In the genomic region with DNA sequence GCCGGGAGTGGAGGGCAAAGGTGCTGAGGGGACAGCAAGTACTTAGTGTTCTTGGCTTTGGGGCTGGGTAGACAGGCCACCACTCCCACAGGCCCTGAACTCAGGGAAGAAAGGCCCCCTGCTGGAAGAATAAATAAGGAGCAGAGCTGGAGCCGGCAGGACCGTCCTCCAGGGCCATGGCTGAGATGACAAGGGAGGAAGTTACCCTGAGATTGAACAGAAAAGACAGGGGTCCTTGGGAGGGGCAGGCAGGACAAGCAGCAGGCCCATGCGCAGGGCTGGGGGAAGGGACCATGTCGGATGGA, we compare ENCODE assay signal across 8 mouse cellular contexts. TPM values are rescaled to one million over a fixed set of nuclear protein-coding genes. Genes with fewer than 3 reads are reported as not detected.
DNase-seq lines count a peak whose midpoint lies in the region; ATAC-seq and TF ChIP-seq lines count a peak whose summit lies in the region.
"Had no signal": no experiment of that assay in that cellular context is flagged by ENCODE, and none has a peak within 500 bp of the region (broad histone marks: within the 10 kb centered on the region; RNA-seq: fewer than 3 reads in every experiment).

No protein-coding gene starts in this region.

- H3K9ac ChIP-seq in heart, postnatal 0 days (replicated peaks; ENCODE audit: low read depth, low read length) = no peak overlapping the region
- no peak overlapping the region for H3K9ac ChIP-seq in liver, adult 2 months (ENCODE audit: low read depth, low read length)
- H3K9ac ChIP-seq in stomach, embryonic 15.5 days = peak overlapping the region; percentile 16; the same call in 1 of the 2 replicates
- H3K9ac ChIP-seq: limb, embryonic 12.5 days had no signal

- no peaks in the 10 kb centered on the region; the same call in 1 of the 2 replicates for H3K79me2 ChIP-seq in liver, adult 2 months (ENCODE audit: control insufficient read depth, insufficient read depth, low read length)

- peak overlapping the region; percentile 37; the same call in 1 of the 2 replicates for H3K4me3 ChIP-seq in E14TG2a.4 (replicated peaks; ENCODE audit: low read length)
- no peak overlapping the region for H3K4me3 ChIP-seq in heart, postnatal 0 days (ENCODE audit: low read depth, low read length)
- H3K4me3 ChIP-seq in liver, adult 2 months (ENCODE audit: insufficient read depth, low read depth, low read length) = no peak overlapping the region
- H3K4me3 ChIP-seq in stomach, embryonic 15.5 days (replicated peaks) = no peak overlapping the region
- no peak overlapping the region for H3K4me3 ChIP-seq in thymus, adult 2 months (ENCODE audit: control insufficient read depth, insufficient read depth, low read length)
- H3K4me3 ChIP-seq: limb, embryonic 12.5 days had no signal

- H3K36me3 ChIP-seq in E14TG2a.4 (ENCODE audit: insufficient read depth, low read length) = peaks cover 70% of the 10 kb centered on the region
- H3K36me3 ChIP-seq in heart, postnatal 0 days (replicated peaks; ENCODE audit: control insufficient read depth, insufficient read depth, low read length) = peaks cover 60% of the 10 kb centered on the region
- H3K36me3 ChIP-seq in liver, adult 2 months (ENCODE audit: control insufficient read depth, insufficient read depth, low read length) = peaks cover 4% of the 10 kb centered on the region; the same call in 1 of the 2 replicates
- peaks cover 34% of the 10 kb centered on the region for H3K36me3 ChIP-seq in stomach, embryonic 15.5 days
- H3K36me3 ChIP-seq in thymus, adult 2 months (ENCODE audit: control insufficient read depth, insufficient read depth, low read length) = peaks cover 7% of the 10 kb centered on the region

- no peak for TF ChIP-seq EP300 in heart, postnatal 0 days (IDR thresholded peaks at IDR 0.05; ENCODE audit: low read depth)

- TF ChIP-seq CTCF in E14TG2a.4 (conservative IDR thresholded peaks at IDR 0.05; ENCODE audit: low read length) = peak; percentile 43
- TF ChIP-seq CTCF in heart, postnatal 0 days (IDR thresholded peaks at IDR 0.05; ENCODE audit: low read depth) = peak; percentile 41
- TF ChIP-seq CTCF in liver, adult 2 months (IDR thresholded peaks at IDR 0.05; ENCODE audit: low read depth, low read length) = peak; percentile 53
- TF ChIP-seq CTCF in thymus, adult 2 months (IDR thresholded peaks at IDR 0.05; ENCODE audit: borderline replicate concordance, control insufficient read depth, extremely low read depth, insufficient read depth, low read length, poor library complexity) = no peak

- 21% methylated on average over 5 of the region's 5 CpGs for WGBS in heart, postnatal 0 days
- 36% methylated on average over 5 of the region's 5 CpGs for WGBS in liver, adult 2 months
- WGBS in stomach, embryonic 15.5 days = 19% methylated on average over 5 of the region's 5 CpGs
- WGBS in thymus, adult 2 months = 77% methylated on average over 5 of the region's 5 CpGs

- peak; percentile 69 for DNase-seq in 3T3-L1 (ENCODE audit: low read depth, low spot score)
- peak; percentile 50 for DNase-seq in heart, postnatal 0 days (ENCODE audit: low spot score)
- DNase-seq in liver, adult 2 months (ENCODE audit: extremely low read depth, low read depth, low spot score) = peak; percentile 32
- DNase-seq in cerebellum, adult 8-10 months = no peak
- DNase-seq in thymus, adult 2 months = no peak

- H3K4me2 ChIP-seq in heart, postnatal 0 days (ENCODE audit: low read depth, low read length) = no peak overlapping the region
- no peak overlapping the region for H3K4me2 ChIP-seq in stomach, embryonic 15.5 days
- H3K4me2 ChIP-seq: limb, embryonic 12.5 days had no signal

- peaks cover 54% of the 10 kb centered on the region for H3K4me1 ChIP-seq in E14TG2a.4 (replicated peaks; ENCODE audit: low read depth, low read length)
- H3K4me1 ChIP-seq in heart, postnatal 0 days (ENCODE audit: control insufficient read depth, insufficient read depth) = peaks cover 8% of the 10 kb centered on the region; the same call in 1 of the 2 replicates
- H3K4me1 ChIP-seq in liver, adult 2 months (ENCODE audit: control insufficient read depth, insufficient read depth, low read length) = peaks cover 3% of the 10 kb centered on the region
- peaks cover 30% of the 10 kb centered on the region for H3K4me1 ChIP-seq in stomach, embryonic 15.5 days
- peaks cover 7% of the 10 kb centered on the region for H3K4me1 ChIP-seq in thymus, adult 2 months (replicated peaks; ENCODE audit: control insufficient read depth, insufficient read depth, low read length)

- no peak for TF ChIP-seq POLR2A in liver, adult 2 months (IDR thresholded peaks at IDR 0.05; ENCODE audit: extremely low read depth, insufficient read depth, low read length)
- TF ChIP-seq POLR2A in thymus, adult 2 months (IDR thresholded peaks at IDR 0.05; ENCODE audit: control insufficient read depth, extremely low read depth, insufficient read depth, low read length, poor library complexity) = no peak

- ATAC-seq in heart, postnatal 0 days (ENCODE audit: insufficient read depth, low read depth) = peak; percentile 16; the same call in 1 of the 2 replicates
- ATAC-seq in stomach, embryonic 15.5 days (ENCODE audit: insufficient read depth, low FRiP score, low read depth) = no peak

- H3K27me3 ChIP-seq in E14TG2a.4 (ENCODE audit: insufficient read depth, low read length) = no peaks in the 10 kb centered on the region
- H3K27me3 ChIP-seq in heart, postnatal 0 days (ENCODE audit: control insufficient read depth, insufficient read depth, low read length) = no peaks in the 10 kb centered on the region
- H3K27me3 ChIP-seq in liver, adult 2 months (ENCODE audit: control insufficient read depth, insufficient read depth, low read length) = no peaks in the 10 kb centered on the region
- H3K27me3 ChIP-seq in stomach, embryonic 15.5 days (replicated peaks) = no peaks in the 10 kb centered on the region
- no peaks in the 10 kb centered on the region for H3K27me3 ChIP-seq in thymus, adult 2 months (ENCODE audit: control insufficient read depth, insufficient read depth, low read length)
- H3K27me3 ChIP-seq: limb, embryonic 12.5 days had no signal

- no peak overlapping the region for H3K27ac ChIP-seq in heart, postnatal 0 days (ENCODE audit: low read depth)
- no peak overlapping the region for H3K27ac ChIP-seq in liver, adult 2 months (replicated peaks; ENCODE audit: insufficient read depth, low read depth, low read length)
- peak overlapping the region; percentile 11; the same call in 1 of the 2 replicates for H3K27ac ChIP-seq in stomach, embryonic 15.5 days
- no peak overlapping the region for H3K27ac ChIP-seq in thymus, adult 2 months (ENCODE audit: control insufficient read depth, insufficient read depth, low read length)
- H3K27ac ChIP-seq: limb, embryonic 12.5 days had no signal

- H3K9me3 ChIP-seq in E14TG2a.4 (ENCODE audit: low read length) = no peaks in the 10 kb centered on the region
- H3K9me3 ChIP-seq in heart, postnatal 0 days (replicated peaks; ENCODE audit: control insufficient read depth, low read length) = no peaks in the 10 kb centered on the region
- no peaks in the 10 kb centered on the region for H3K9me3 ChIP-seq in stomach, embryonic 15.5 days
- H3K9me3 ChIP-seq: limb, embryonic 12.5 days had no signal

RNA-seq across cellular contexts. Expression of gene Rab1b, which starts 1.4 kb away (rescaled TPM):
- 384 and 424 TPM in 2 replicates for total RNA-seq in heart, postnatal 0 days (2014; rRNA removed; ENCODE audit: low replicate concordance)
- 230 and 231 TPM in 2 replicates for polyA plus RNA-seq in heart, postnatal 0 days (2015; fragmentation: Nextera tagmentation; extraction: Ambion mirVana)
- total RNA-seq in liver, adult 2 months (2014; rRNA removed) = 82.1 and 98.7 TPM in 2 replicates
- 165 and 169 TPM in 2 replicates for polyA plus RNA-seq in liver, adult 2 months (2012; rRNA removed)
- 227 and 233 TPM in 2 replicates for polyA plus RNA-seq in stomach, embryonic 15.5 days (2015; fragmentation: Nextera tagmentation; extraction: Ambion mirVana)
- 296 and 317 TPM in 2 replicates for polyA plus RNA-seq in thymus, adult 2 months (2012; rRNA removed)

RNA-seq across cellular contexts. Expression of gene Cnih2, which starts 9.9 kb away (rescaled TPM):
- total RNA-seq in heart, postnatal 0 days (2014; rRNA removed; ENCODE audit: low replicate concordance) = 5.6 TPM in 1 of 2 replicates, not detected in the other
- polyA plus RNA-seq in heart, postnatal 0 days (2015; fragmentation: Nextera tagmentation; extraction: Ambion mirVana) = 1.1 and 1.2 TPM in 2 replicates
- not detected in 2 replicates for total RNA-seq in liver, adult 2 months (2014; rRNA removed)
- 0.12 and 0.19 TPM in 2 replicates for polyA plus RNA-seq in liver, adult 2 months (2012; rRNA removed)
- 15.1 and 16.6 TPM in 2 replicates for polyA plus RNA-seq in stomach, embryonic 15.5 days (2015; fragmentation: Nextera tagmentation; extraction: Ambion mirVana)
- polyA plus RNA-seq in thymus, adult 2 months (2012; rRNA removed) = 3.7 and 4.9 TPM in 2 replicates

RNA-seq across cellular contexts. Expression of gene Klc2, which starts 10.1 kb away (rescaled TPM):
- total RNA-seq in heart, postnatal 0 days (2014; rRNA removed; ENCODE audit: low replicate concordance) = 44.5 and 70.8 TPM in 2 replicates
- polyA plus RNA-seq in heart, postnatal 0 days (2015; fragmentation: Nextera tagmentation; extraction: Ambion mirVana) = 17.5 and 19.0 TPM in 2 replicates
- total RNA-seq in liver, adult 2 months (2014; rRNA removed) = 2.4 and 4.6 TPM in 2 replicates
- polyA plus RNA-seq in liver, adult 2 months (2012; rRNA removed) = 8.7 and 12.3 TPM in 2 replicates
- polyA plus RNA-seq in stomach, embryonic 15.5 days (2015; fragmentation: Nextera tagmentation; extraction: Ambion mirVana) = 18.0 and 19.0 TPM in 2 replicates
- polyA plus RNA-seq in thymus, adult 2 months (2012; rRNA removed) = 48.0 and 54.9 TPM in 2 replicates

RNA-seq across cellular contexts. Expression of gene Yif1a, which starts 19.9 kb away (rescaled TPM):
- total RNA-seq in heart, postnatal 0 days (2014; rRNA removed; ENCODE audit: low replicate concordance) = 160 and 168 TPM in 2 replicates
- polyA plus RNA-seq in heart, postnatal 0 days (2015; fragmentation: Nextera tagmentation; extraction: Ambion mirVana) = 109 and 120 TPM in 2 replicates
- total RNA-seq in liver, adult 2 months (2014; rRNA removed) = 79.3 and 85.7 TPM in 2 replicates
- 188 and 215 TPM in 2 replicates for polyA plus RNA-seq in liver, adult 2 months (2012; rRNA removed)
- 101 TPM in 2 replicates for polyA plus RNA-seq in stomach, embryonic 15.5 days (2015; fragmentation: Nextera tagmentation; extraction: Ambion mirVana)
- polyA plus RNA-seq in thymus, adult 2 months (2012; rRNA removed) = 121 and 137 TPM in 2 replicates

RNA-seq across cellular contexts. Expression of gene Tmem151a, which starts 22.9 kb away (rescaled TPM):
- 2.6 and 4.3 TPM in 2 replicates for total RNA-seq in heart, postnatal 0 days (2014; rRNA removed; ENCODE audit: low replicate concordance)
- 3.0 and 3.3 TPM in 2 replicates for polyA plus RNA-seq in heart, postnatal 0 days (2015; fragmentation: Nextera tagmentation; extraction: Ambion mirVana)
- under 0.01 TPM in 2 replicates for total RNA-seq in liver, adult 2 months (2014; rRNA removed)
- 0.24 and 0.26 TPM in 2 replicates for polyA plus RNA-seq in liver, adult 2 months (2012; rRNA removed)
- polyA plus RNA-seq in stomach, embryonic 15.5 days (2015; fragmentation: Nextera tagmentation; extraction: Ambion mirVana) = 5.9 and 6.4 TPM in 2 replicates
- 1.7 and 3.5 TPM in 2 replicates for polyA plus RNA-seq in thymus, adult 2 months (2012; rRNA removed)

Comparison
In these comparisons a context has a peak if more than half of its experiments do, and no peak if none do; other contexts are left out.
1. DNase-seq: peak in 3T3-L1 (single experiment), heart, postnatal 0 days (single experiment) and liver, adult 2 months (single experiment); none in cerebellum, adult 8-10 months (single experiment) and thymus, adult 2 months (single experiment).